Mouse (Mus musculus) liver, postnatal 0 days (tissue): Measurements from ENCODE around the gene Gm12887. TPM values are rescaled to one million over a fixed set of nuclear protein-coding genes. Genes with fewer than 3 reads are reported as not detected.

Experiments used
- ATAC-seq: fragments of 200-750 bp; cut with Nextera tagmentation; 2 replicates; pipeline ENCODE4 v1.8.0; 2017; ENCODE audit warnings: mild to moderate bottlenecking, moderate library complexity
- DNase-seq: peaks from one replicate; pipeline ENCODE4 v3.0.0-alpha.2; 2016
- H3K27ac ChIP-seq: fragments of 300-500 bp; sonication (generic); 2 replicates; pipeline ENCODE4 v1.5.1; 2014; ENCODE audit warnings: antibody characterized with exemption, moderate library complexity, mild to moderate bottlenecking, low read depth
- H3K27me3 ChIP-seq: fragments of 300-500 bp; sonication (generic); 2 replicates; pipeline ENCODE4 v1.6.1; 2014; ENCODE audit warnings: low read length, control low read depth, mixed read lengths; ENCODE audit not compliant: insufficient read depth
- H3K36me3 ChIP-seq: fragments of 300-500 bp; sonication (generic); replicated peaks from 2 replicates; pipeline ENCODE4 v1.6.1; 2014; ENCODE audit warnings: mild to moderate bottlenecking, control low read depth, low read length, moderate library complexity, mixed read lengths; ENCODE audit not compliant: insufficient read depth
- H3K4me1 ChIP-seq: fragments of 300-500 bp; sonication (generic); 2 replicates; pipeline ENCODE4 v1.6.1; 2014; ENCODE audit warnings: antibody characterized with exemption, mild to moderate bottlenecking, control low read depth; ENCODE audit not compliant: insufficient read depth
- H3K4me2 ChIP-seq: fragments of 300-500 bp; sonication (generic); 2 replicates; pipeline ENCODE4 v1.6.1; 2014; ENCODE audit warnings: low read depth, mild to moderate bottlenecking, low read length, moderate library complexity, mixed read lengths
- H3K4me3 ChIP-seq: fragments of 300-500 bp; sonication (generic); 2 replicates; pipeline ENCODE4 v1.5.1; 2014; ENCODE audit warnings: low read depth, low read length
- H3K9ac ChIP-seq: fragments of 300-500 bp; sonication (generic); replicated peaks from 2 replicates; pipeline ENCODE4 v1.6.1; 2014; ENCODE audit warnings: mild to moderate bottlenecking, moderate library complexity
- H3K9me3 ChIP-seq: fragments of 300-500 bp; sonication (generic); 2 replicates; pipeline ENCODE4 v1.6.1; 2016; ENCODE audit warnings: mild to moderate bottlenecking, control low read depth, low read length, mixed read lengths
- CTCF ChIP-seq: sonication (generic); IDR thresholded peaks from 2 replicates; pipeline ENCODE4 v1.5.1; 2016; ENCODE audit warnings: antibody characterized with exemption, low read depth
- EP300 ChIP-seq: IDR thresholded peaks from 2 replicates; pipeline ENCODE4 v1.6.1; 2016; ENCODE audit warnings: antibody characterized with exemption, low read depth, mild to moderate bottlenecking
- WGBS: fragments of 180-500 bp; shearing (Covaris S2); extraction: QIAGEN DNeasy Blood & Tissue Kit; methylation state at CpG from one replicate; pipeline ENCODE4 v1.1.7; 2014; ENCODE audit not compliant: insufficient replicate concordance; 5-methylcytosine and 5-hydroxymethylcytosine counted together
- polyA plus RNA-seq: library from polyadenylated mRNA; unstranded; fragments of >200 nt; fragmentation: Nextera tagmentation; extraction: Ambion mirVana; gene quantifications from 2 replicates; pipeline ENCODE4 v1.2.1, GENCODE M21; 2015

Gm12887 gene
- polyA plus RNA-seq: not detected in 2 replicates

DNA sequence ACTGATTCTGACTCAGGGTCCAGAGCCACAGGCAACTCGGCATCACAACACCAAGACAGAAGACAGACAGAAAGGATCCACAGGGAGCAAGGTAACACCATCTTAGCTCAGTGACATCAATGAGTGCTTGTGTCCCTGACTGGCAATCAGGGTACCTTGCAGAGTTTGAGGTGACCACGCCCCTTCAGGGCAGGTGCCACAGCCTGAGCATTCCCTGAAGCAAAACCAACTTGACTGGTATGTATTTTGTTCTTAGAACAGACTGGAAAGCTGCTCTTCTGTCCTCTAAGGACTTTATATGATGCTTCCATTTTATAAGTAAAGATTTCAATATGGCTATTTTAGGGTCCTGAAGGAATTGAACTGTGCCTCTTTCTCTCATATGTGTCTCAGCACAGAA lies at the start of gene Gm12887:
Gene Gm12887, minus strand, starts transcription at position 101 of the 400 bp plus-strand sequence.
- TF ChIP-seq EP300 (no peak), CTCF (no peak)
- 47% methylated on average over 2 of the region's 2 CpGs for WGBS
- H3K4me1 ChIP-seq: no peaks in the 10 kb centered on the region

DNA sequence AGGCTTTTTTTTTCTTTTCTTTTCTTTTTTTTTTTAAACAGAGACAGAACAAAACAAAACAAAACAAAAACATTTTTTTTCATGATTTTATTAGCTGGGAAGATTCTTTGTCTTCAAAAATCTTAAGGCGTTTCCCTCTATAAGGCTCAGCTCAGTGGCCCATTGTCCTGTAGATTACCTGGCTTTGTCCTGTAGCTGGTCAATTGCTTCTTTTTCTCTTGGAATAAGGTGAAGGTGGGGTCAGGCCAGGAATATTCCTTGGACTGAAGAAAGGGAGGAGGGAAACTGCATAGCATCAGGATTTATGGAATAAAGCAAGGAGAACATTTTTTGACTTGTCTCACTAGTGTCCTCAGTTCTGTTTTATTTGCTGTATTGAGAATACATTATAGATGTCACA lies 35.1 kb upstream of the Gm12887 start:
- Histone ChIP-seq H3K9ac (no peak overlapping the region), H3K27me3 (no peaks in the 10 kb centered on the region), H3K4me2 (no peak overlapping the region), H3K4me1 (no peaks in the 10 kb centered on the region), H3K9me3 (no peaks in the 10 kb centered on the region), H3K27ac (no peak overlapping the region), H3K4me3 (no peak overlapping the region), H3K36me3 (no peaks in the 10 kb centered on the region)
- TF ChIP-seq EP300 (no peak), CTCF (no peak)
- no peak for DNase-seq
- no peak for ATAC-seq
- 77% methylated on average over 1 of the region's 1 CpGs for WGBS

More for the DNA sequence above, at the start of gene Gm12887:
- Histone ChIP-seq H3K4me2 (no peak within 1 kb of the TSS), H3K4me3 (no peak within 1 kb of the TSS), H3K27me3 (no peaks in the 10 kb centered on the region), H3K9me3 (no peaks in the 10 kb centered on the region; the same call in 1 of the 2 replicates), H3K27ac (no peak within 1 kb of the TSS), H3K9ac (no peak within 1 kb of the TSS), H3K36me3 (no peaks in the 10 kb centered on the region)
- ATAC-seq (no peak; the same call in 1 of the 2 replicates), DNase-seq (no peak)

Other genes with a start within 250 kb of the Gm12887 start
- not detected in 2 replicates for gene Gm12886, start 199.0 kb downstream of the Gm12887 start, polyA plus RNA-seq